Mouse (Mus musculus): ENCODE measurements around the gene Serpinb9.
A peak's percentile ranks its signal among the peaks of the same experiment; 100 is the strongest.
"Not testable (repeated sequence)": the region's sequence is repeated elsewhere in the genome, so short reads cannot be mapped to it uniquely, and the experiment has no call there.

Gene Serpinb9

DNA sequence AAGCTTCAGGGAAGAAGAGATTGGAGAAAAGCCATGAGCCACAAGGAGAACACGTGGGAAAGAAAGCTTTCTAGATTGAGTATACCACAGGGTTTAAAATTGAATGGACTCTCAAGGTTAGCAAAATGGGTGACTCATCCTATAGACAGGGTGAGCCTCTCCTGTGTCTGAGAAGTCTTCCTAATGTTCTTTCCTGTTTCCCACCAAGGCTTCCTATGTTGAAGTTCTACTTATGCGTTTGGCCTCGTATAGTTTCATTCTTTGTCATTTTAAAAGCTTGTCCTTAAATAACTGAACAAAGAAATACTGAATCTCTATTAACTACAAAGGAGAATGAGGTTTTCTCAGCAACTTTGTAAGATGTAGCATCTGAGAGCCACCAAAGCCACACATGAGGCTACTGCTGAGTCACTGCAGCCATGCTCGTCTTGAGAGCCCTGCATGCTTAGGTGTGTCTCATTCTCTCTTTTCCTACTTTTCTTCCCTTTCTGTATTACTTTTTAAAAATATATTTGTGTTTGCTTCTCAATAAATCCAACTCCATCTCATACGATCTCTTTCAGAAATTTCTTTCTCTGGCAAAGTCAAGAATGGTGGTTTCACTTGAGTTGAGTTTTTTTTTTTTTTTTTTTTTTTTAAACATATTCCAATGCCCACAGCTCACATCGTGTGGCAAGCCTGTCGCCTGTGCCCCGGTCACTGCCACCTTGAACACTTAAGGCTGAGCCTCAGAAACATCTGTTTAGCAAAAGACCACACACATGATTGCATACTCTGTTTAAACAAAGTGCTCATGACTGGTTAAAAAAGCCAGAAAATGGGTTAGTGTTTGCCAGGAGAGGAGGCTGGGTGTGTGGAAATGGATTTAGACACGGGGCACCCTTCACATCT lies 718 bp downstream of the Serpinb9 start:
- DNase-seq, result no peak

DNA sequence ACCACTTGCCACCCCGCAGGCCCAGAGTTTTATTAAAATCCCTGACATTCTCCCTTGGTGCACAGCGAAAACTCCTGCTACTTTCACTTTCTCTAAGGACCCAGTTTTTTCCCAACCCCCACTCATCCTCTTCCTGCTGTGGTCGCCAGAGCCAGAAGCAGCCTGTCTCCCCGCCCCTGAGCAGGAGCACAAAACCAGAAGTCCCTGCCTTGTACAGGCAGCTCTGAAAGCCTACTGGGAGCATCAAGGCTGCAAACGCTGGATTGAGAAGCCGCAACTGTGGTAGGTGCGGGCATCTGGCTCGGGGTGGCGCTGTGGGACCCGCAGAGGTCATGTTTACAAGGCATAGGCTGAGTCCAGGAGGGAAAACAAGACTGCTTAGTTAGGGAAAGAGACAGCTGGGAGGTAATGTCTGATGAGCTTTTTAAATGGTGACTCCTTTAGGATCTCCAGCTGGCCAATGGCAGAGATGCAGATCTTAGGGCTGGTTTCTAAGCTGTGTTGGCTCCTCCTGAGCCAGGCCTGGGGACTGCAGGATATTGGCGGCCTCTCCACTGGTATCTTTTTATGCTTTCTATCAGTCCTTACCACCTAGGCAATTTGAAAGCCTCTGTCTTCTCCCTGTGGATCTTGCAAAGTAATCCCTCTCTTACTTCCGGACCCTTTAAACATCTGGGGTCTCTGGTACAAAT lies 1.5 kb downstream of the Serpinb9 start:
- DNase-seq, result peak; percentile 65 to 67

DNA sequence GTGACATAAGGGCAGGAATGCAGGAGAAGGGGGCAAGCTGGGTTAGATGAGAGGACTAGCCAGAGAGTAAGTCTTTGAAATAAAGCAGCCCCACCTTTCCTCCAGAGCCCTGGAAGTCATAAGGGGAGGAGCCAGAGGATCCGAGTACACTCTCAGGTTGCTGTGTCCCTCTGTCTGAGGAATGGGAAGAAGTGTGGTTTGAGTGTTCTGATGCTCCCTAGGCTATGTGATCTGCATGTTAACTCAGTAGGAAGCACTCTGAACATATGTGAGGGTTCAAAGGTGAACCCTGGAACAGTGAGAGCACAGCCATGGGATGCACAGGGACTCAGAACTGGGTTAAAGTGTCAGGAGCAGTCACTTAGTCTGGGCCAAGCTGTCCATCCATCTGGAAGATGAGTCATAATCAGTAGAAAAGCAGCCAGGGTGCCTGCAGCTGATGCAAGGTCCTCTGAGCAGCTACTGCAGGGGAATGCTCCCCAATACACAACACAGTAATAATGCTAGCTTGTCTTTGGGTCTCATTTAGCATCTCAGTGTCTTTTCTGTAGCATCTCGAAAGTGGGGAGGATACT lies 2.5 kb downstream of the Serpinb9 start:
- no peak for DNase-seq

DNA sequence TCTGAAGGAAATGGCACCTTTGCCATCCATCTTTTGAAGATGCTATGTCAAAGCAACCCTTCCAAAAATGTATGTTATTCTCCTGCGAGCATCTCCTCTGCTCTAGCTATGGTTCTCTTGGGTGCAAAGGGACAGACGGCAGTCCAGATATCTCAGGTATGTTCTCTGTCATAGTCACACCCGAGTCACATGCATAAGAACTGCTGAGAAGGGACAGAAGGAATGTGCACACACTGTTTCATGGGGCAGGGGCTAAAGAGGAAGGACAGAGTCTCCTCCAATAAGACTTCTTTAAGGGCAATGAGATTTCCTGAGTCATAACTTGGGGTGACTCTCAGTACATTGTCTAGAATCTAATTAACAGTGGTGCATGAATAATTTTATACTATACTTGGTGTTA lies 3.5 kb downstream of the Serpinb9 start:
- DNase-seq, result no peak

DNA sequence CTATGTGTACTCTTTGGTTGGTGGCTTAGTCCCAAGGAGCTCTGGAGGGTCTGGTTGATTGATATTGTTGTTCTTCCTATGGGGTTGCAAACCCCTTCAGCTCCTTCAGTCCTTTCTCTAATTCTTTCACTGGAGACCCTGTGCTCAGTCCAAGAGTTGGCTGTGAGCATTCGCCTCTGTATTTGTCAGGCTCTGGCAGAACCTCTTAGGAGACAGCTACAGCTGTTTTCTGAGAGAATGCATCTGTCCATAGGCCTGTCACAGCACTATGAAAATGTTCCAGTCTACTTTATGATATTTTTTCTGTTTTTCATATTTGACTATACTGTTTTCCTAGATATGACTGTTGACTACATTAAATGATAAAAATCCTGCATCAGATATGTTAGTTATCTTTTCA lies 9.3 kb downstream of the Serpinb9 start:
- DNase-seq, result no peak

DNA sequence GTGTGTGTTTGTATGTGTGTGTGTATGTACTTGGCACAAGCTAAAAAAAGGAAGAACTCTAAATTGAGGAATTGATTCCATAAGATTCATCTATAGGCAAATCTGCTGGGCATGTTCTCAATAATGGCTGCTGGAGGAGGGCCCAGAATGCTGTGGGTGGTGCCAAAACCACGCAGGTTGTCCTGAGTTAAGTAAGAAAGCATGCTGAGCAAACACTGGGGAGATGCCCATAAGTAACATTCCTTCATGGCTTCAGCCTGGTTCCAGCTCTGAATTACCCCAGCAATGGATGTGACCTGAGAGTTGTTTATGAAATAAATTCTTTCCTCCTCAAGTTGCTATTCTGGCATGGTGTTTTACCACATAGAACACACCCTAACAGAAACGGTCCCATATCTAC lies 10.2 kb downstream of the Serpinb9 start:
- DNase-seq, result no peak

DNA sequence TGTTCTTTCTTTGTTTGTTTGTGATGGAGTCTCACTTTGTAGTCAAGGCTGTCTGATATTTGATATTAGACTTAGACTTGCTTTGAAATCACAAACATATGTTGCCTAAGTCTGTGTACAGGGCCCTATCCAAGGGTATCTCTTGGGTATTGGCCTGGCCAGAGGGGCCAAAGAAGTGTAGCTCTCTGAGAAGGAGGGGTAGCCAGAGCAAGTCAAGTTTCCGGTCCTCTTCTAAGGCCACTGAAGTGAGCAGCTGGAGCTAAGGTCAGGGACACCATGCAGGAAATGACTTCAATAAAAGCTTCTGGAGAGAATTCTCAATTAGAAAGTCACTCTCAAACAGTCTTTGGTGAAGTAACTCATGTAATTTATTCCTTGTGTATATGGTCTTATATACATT lies 19.3 kb downstream of the Serpinb9 start:
- DNase-seq, result no peak

DNA sequence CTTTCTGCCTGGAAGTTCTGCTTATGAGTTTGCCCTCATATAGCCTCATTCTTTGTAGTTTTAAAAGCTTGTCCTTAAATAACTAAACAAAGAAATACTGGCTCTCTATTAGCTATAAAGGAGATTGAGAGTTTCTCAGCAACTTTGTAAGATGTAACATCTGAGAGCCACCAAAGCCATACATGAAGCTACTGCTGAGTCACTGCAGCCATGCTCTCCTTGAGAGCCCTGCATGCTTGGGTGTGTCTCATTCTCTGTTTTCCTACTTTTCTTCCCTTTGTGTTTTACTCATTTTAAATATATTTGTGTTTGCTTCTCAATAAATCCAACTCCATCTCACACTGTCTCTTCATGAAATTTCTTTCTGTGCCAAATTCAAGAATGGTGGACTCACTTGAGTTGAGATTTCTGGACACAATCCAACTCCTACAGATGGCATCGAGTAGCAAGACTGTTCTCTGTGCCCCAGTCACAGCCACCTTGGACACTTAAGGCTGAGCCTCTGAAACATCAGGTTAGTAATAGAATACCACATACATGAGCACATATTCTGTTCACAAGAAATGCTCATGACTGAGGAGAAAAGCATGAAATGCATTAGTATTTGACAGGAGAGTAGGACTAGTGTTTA lies 23.5 kb downstream of the Serpinb9 start:
- no peak for DNase-seq

DNA sequence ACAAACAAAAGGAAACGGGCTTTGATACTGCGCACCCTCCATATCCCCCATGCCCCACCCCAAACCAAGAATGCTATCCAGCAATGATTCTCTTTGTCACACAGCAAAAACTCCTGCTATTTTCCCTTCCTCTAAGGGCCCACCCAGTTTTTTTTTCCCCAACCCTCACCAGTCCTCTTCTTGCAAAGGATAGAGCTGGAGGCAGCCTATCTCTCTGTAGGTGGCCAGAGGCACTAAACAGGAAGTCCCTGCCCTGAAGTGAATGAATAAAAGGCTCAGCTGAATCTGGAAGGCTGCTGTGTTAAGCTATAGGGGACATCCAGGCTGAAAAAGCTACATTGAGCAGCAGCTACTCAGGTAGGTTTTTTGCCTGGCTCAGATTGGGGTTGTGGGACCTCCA lies 24.2 kb downstream of the Serpinb9 start, which contains the start of gene Serpinb9b:
Serpinb9b (plus strand) TSS at position 173 of the 400 bp plus-strand sequence.
- no peak for DNase-seq

DNA sequence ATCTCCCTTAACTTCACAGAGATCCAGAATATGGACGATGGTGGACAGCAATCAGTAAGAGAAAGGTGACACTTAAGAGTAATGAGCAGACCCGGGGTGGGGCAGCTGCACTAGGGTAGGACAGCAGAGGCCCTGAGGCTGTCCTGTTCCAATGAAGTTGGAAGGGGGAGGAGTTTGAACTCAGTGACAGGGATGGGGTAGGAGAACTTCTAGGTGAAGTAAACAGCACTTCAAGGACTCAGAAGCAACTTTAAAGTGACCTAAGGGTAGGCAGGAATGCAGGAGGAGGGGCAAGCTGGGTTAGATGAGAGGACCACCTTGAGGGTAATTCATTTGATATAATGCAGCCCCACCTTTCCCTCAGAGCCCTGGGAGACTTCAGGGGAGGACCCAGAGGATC lies 25.1 kb downstream of the Serpinb9 start:
- DNase-seq, result no peak

DNA sequence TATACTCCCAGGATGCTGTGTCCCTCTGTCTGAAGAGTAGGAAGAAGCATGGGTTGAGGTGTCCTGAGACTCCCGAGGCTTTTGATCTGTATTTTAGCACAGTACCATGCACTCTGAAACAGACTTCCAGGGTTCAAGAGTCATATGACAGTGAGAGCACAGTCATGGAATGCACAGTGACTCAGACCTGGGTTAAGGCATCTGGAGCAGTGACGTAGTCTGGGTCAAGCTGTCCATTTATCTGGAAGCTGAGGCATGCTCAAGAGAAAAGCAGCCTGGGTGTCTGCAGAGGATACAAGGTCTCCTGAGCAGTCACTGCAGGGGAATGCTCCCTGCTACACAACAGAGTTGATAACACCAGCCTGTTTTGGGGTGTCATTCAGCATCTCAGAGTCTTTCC lies 25.5 kb downstream of the Serpinb9 start:
- DNase-seq, result no peak

DNA sequence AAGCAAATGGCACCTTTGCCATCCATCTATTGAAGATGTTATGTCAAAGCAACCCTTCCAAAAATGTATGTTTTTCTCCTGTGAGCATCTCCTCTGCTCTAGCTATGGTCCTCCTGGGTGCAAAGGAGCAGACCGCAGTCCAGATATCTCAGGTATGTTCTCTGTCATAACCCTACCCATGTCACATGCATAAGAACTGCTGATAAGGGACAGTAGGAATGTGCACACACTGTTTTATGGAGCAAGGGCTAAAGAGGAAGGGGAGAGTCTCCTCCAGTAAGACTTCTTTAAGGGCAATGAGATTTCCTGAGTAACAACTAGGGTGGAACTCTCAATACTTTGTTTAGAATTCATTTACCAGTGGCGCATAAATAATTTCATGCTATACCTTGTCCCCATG lies 26.4 kb downstream of the Serpinb9 start:
- not testable (repeated sequence) for DNase-seq

DNA sequence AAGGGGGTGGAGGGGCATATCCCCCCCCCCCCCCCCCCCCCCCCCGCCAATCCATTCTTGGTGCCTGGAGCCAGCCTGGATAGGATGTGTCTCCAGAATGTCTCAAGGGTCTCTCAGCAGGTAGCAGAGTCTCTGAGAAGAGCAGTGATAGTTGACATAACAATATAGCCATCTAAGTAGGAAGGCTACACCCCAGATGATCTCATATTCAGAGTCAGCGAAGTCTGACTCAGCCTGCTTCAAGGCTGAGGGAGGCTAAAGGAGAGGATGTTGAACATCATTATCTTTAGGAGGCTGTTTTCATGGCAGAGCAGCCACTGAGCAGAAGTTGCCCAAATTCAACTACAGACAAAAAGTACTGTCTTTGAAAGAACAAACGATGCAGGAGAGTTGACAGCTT lies 27.2 kb downstream of the Serpinb9 start:
- DNase-seq, result no peak

DNA sequence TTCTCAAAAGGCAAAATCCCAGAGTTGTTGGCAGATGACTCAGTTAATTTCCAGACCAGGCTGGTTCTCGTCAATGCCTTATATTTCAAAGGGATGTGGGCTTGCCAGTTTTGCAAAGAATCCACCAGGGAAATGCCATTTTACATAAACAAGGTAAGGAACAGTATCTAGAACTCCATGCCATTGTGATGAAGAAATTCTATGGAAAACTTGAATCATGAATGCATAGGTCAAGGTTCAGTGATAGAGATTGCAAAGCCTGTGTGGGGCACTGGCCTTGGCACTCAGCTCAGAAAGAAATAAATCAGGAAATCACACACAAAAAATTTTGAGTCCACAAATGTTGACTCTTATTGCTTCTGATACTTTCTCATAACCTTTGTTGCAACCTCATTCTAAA lies 32.5 kb downstream of the Serpinb9 start:
- no peak for DNase-seq

DNA sequence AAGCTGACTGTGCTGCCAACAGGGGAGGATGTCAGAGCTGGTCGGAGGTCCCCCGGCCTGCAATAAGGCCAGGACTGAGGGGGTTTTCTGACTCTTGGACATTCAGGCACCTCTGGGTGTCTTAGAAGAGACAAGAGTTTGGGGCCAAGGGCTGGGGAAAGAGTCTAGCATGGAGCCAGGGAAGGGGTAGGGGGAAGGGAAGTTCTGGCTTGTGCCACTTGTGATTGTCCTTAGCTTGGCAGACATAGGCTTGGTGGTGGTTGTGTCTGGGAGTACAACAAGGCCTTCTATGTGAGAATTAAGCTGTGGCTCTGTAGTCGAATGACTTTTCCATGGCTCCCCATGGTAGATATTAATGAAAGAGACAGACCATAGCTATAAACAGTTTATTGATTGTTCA lies 40.5 kb downstream of the Serpinb9 start:
- no peak for DNase-seq

DNA sequence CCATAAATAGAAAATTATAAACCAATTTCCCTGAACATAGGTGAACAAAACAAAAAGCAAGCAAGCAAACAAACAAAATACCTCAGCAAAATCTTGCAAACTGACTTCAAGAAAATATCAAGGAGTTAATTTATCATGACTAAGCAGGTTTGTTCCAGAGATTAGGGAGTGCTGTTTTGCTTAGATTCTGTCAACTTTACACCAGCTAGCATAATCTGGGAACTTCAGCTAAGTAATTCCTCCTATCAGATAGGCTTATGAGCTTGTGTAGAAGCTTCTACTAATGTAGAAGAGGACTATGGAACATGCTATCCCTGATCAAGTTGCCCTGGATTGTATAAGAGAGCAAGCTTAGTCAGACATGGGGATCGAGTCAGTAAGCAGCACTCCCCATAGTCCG lies 44.2 kb downstream of the Serpinb9 start:
- no peak for DNase-seq

DNA sequence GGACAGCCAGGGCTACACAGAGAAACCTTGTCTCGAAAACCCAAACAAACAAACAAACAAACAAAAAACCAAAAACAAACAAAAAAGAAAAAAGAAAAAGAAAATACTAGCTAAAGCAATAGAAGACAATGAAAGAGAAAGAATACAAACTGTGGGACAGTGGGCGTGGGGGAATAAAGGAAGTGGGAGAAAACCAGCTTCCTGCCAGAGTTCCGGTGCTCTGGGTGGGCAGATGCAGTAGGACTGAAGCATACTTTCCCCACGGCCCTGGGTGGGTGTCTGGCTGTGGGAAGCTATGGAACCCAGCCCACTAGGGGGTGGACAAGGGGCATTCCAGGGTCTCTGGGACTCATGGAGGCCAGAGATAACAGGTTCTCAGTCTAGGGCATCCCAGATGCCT lies 45.1 kb downstream of the Serpinb9 start:
- no peak for DNase-seq

DNA sequence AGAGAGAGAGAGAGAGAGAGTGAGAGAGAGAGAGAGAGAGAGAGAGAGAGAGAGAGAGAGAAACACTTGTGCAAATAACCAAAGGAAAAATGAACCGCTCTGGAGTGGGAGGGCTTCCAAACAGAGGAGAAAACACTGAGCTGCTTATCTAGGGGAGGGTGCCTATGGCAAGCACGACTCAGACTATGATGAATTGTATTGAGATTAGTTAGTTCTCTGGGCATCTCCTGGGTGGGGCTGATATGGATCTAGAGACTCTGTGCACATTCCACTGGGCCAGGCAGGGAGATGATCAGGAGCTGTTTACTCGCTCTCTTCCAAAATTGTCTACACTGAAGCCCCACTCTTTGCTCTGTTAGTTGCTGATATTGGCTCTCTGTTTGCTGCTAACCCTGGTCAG lies 48.6 kb downstream of the Serpinb9 start:
- no peak for DNase-seq

DNA sequence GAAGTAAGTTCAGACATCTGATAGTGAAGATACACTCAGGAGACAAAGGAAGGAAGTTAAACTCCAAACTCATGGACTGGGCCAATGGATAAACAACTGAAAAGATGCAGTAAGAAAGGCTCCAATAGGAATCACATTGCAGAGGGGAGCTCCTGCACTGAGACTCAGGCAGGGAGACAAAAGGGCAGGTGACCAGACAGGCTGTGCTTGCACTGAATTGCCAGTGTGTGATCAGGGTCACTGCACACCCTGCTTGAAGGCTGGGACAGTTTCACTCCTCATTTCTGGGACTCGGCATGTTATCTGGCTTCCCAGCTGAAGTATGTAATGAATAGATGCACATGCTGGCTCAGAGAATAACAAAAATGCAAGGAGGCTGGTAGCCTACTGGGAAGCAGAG lies 60.0 kb downstream of the Serpinb9 start:
- DNase-seq, result no peak
